Mouse (Mus musculus) limb, embryonic 10.5 days (tissue): ENCODE measurements around the gene Nrp2. TPM values are rescaled to one million over a fixed set of nuclear protein-coding genes. Genes with fewer than 3 reads are reported as not detected.

ENCODE experiments used
- DNase-seq: peaks from one replicate; pipeline ENCODE4 v3.0.0-alpha.2; 2017; ENCODE audit warnings: low spot score
- H3K27ac ChIP-seq: fragments of 300-500 bp; sonication (generic); 2 replicates; pipeline ENCODE4 v1.5.1; 2016; ENCODE audit warnings: mild to moderate bottlenecking
- H3K27me3 ChIP-seq: fragments of 300-500 bp; sonication (generic); 2 replicates; pipeline ENCODE4 v1.6.1; 2016; ENCODE audit warnings: low read depth, mild to moderate bottlenecking; ENCODE audit not compliant: poor library complexity, severe bottlenecking
- H3K36me3 ChIP-seq: fragments of 300-500 bp; sonication (generic); 2 replicates; pipeline ENCODE4 v1.6.1; 2016; ENCODE audit warnings: mild to moderate bottlenecking, moderate library complexity
- H3K4me1 ChIP-seq: fragments of 300-500 bp; sonication (generic); 2 replicates; pipeline ENCODE4 v1.6.1; 2016
- H3K4me3 ChIP-seq: fragments of 300-500 bp; sonication (generic); 2 replicates; pipeline ENCODE4 v1.5.1; 2016; ENCODE audit warnings: mild to moderate bottlenecking, moderate library complexity
- H3K9me3 ChIP-seq: fragments of 300-500 bp; sonication (generic); replicated peaks from 2 replicates; pipeline ENCODE4 v1.6.1; 2016; ENCODE audit warnings: mild to moderate bottlenecking
- WGBS: fragments of 180-500 bp; shearing (Covaris S2); methylation state at CpG from one replicate; pipeline ENCODE4 v1.1.7; 2016; 5-methylcytosine and 5-hydroxymethylcytosine counted together
- polyA plus RNA-seq: library from polyadenylated mRNA; unstranded; fragments of >200 nt; fragmentation: Nextera tagmentation; extraction: Ambion mirVana; gene quantifications from 2 replicates; pipeline ENCODE4 v1.2.1, GENCODE M21; 2016

Nrp2 gene
- polyA plus RNA-seq, 1 experiment from 2014 or later, result 54.7 TPM

GRCm38 (mm10) chr1:62696312-62696982, 6.6 kb upstream of the Nrp2 start:
- Histone ChIP-seq H3K27me3 (peaks cover 22% of the 10 kb centered on the region), H3K4me1 (peaks cover 40% of the 10 kb centered on the region), H3K9me3 (no peaks in the 10 kb centered on the region), H3K4me3 (no peak overlapping the region), H3K27ac (peak overlapping the region; percentile 30; the same call in 1 of the 2 replicates), H3K36me3 (no peaks in the 10 kb centered on the region)
- DNase-seq, result no peak
- 45% methylated on average over 6 of the region's 6 CpGs for WGBS

GRCm38 (mm10) chr1:62696983-62697341, 6.1 kb upstream of the Nrp2 start:
- Histone ChIP-seq H3K4me1 (peaks cover 43% of the 10 kb centered on the region), H3K27me3 (peaks cover 27% of the 10 kb centered on the region), H3K27ac (no peak overlapping the region), H3K4me3 (no peak overlapping the region), H3K36me3 (no peaks in the 10 kb centered on the region), H3K9me3 (no peaks in the 10 kb centered on the region)
- no peak for DNase-seq
- 25% methylated on average over 9 of the region's 9 CpGs for WGBS

GRCm38 (mm10) chr1:62697353-62697752, 5.7 kb upstream of the Nrp2 start:
- Histone ChIP-seq H3K9me3 (no peaks in the 10 kb centered on the region), H3K36me3 (no peaks in the 10 kb centered on the region), H3K4me1 (peaks cover 43% of the 10 kb centered on the region), H3K27ac (no peak overlapping the region), H3K4me3 (no peak overlapping the region), H3K27me3 (peaks cover 29% of the 10 kb centered on the region)
- DNase-seq, result no peak
- WGBS, result 44% methylated on average over 3 of the region's 3 CpGs

GRCm38 (mm10) chr1:62699801-62700200, 3.3 kb upstream of the Nrp2 start:
- Histone ChIP-seq H3K4me3 (no peak overlapping the region), H3K4me1 (peaks cover 61% of the 10 kb centered on the region), H3K9me3 (no peaks in the 10 kb centered on the region), H3K27me3 (peaks cover 40% of the 10 kb centered on the region), H3K36me3 (no peaks in the 10 kb centered on the region), H3K27ac (no peak overlapping the region)
- no peak for DNase-seq
- WGBS, result 77% methylated on average over 4 of the region's 4 CpGs

- H3K36me3 ChIP-seq, result no peaks in the 10 kb centered on the region
- H3K27me3 ChIP-seq, result peaks cover 53% of the 10 kb centered on the region
- no peak overlapping the region for H3K4me3 ChIP-seq
- DNase-seq, result peak; percentile 77
- H3K4me1 ChIP-seq, result peaks cover 67% of the 10 kb centered on the region
- no peak overlapping the region for H3K27ac ChIP-seq
- no peaks in the 10 kb centered on the region for H3K9me3 ChIP-seq
- WGBS, result 39% methylated on average over 10 of the region's 10 CpGs
These were observed 1.8 kb upstream of the Nrp2 start for GRCm38 (mm10) chr1:62701065-62701921.

- H3K36me3 ChIP-seq, result no peaks in the 10 kb centered on the region
- H3K27me3 ChIP-seq, result peaks cover 58% of the 10 kb centered on the region
- H3K27ac ChIP-seq, result peak overlapping the region; percentile 92
- DNase-seq, result no peak
- peaks cover 67% of the 10 kb centered on the region for H3K4me1 ChIP-seq
- H3K9me3 ChIP-seq, result no peaks in the 10 kb centered on the region
- peak overlapping the region; percentile 70 for H3K4me3 ChIP-seq
- under 1% methylated on average over 25 of the region's 25 CpGs for WGBS
These were observed 342 bp upstream of the Nrp2 start for GRCm38 (mm10) chr1:62702743-62703142.

GRCm38 (mm10) chr1:62704117-62704888, 1.2 kb downstream of the Nrp2 start:
- H3K27me3 ChIP-seq, result peaks cover 58% of the 10 kb centered on the region
- WGBS, result 0% methylated on average over 9 of the region's 9 CpGs
- no peaks in the 10 kb centered on the region; the same call in 1 of the 2 replicates for H3K36me3 ChIP-seq
- peak overlapping the region; percentile 70 for H3K4me3 ChIP-seq
- no peaks in the 10 kb centered on the region for H3K9me3 ChIP-seq
- H3K4me1 ChIP-seq, result peaks cover 80% of the 10 kb centered on the region
- H3K27ac ChIP-seq, result peak overlapping the region; percentile 92
- DNase-seq, result peak; percentile 40

- peaks cover 56% of the 10 kb centered on the region for H3K27me3 ChIP-seq
These were observed 1.9 kb downstream of the Nrp2 start for GRCm38 (mm10) chr1:62704889-62705516.

GRCm38 (mm10) chr1:62705517-62705981, 2.5 kb downstream of the Nrp2 start:
- Histone ChIP-seq H3K27ac (peak overlapping the region; percentile 92), H3K9me3 (no peaks in the 10 kb centered on the region), H3K36me3 (peaks cover 5% of the 10 kb centered on the region), H3K4me1 (peaks cover 90% of the 10 kb centered on the region), H3K27me3 (peaks cover 57% of the 10 kb centered on the region), H3K4me3 (peak overlapping the region; percentile 70)
- DNase-seq, result peak; percentile 60
- WGBS, result under 1% methylated on average over 18 of the region's 18 CpGs

More at GRCm38 (mm10) chr1:62704889-62705516, 1.9 kb downstream of the Nrp2 start:
- H3K9me3 ChIP-seq, result no peaks in the 10 kb centered on the region
- DNase-seq, result peak; percentile 53
- peaks cover 85% of the 10 kb centered on the region for H3K4me1 ChIP-seq
- peaks cover under 1% of the 10 kb centered on the region for H3K36me3 ChIP-seq
- H3K4me3 ChIP-seq, result peak overlapping the region; percentile 70
- peak overlapping the region; percentile 92 for H3K27ac ChIP-seq
- 3% methylated on average over 16 of the region's 16 CpGs for WGBS

- peak overlapping the region; percentile 92 for H3K27ac ChIP-seq
- peaks cover 5% of the 10 kb centered on the region for H3K36me3 ChIP-seq
- H3K9me3 ChIP-seq, result no peaks in the 10 kb centered on the region
- under 1% methylated on average over 73 of the region's 73 CpGs for WGBS
- H3K27me3 ChIP-seq, result peaks cover 57% of the 10 kb centered on the region
- peaks cover 88% of the 10 kb centered on the region for H3K4me1 ChIP-seq
- DNase-seq, result peak; percentile 82
- H3K4me3 ChIP-seq, result peak overlapping the region; percentile 70
These were observed 3.3 kb downstream of the Nrp2 start for GRCm38 (mm10) chr1:62706085-62707021.

GRCm38 (mm10) chr1:62707101-62707912, 4.2 kb downstream of the Nrp2 start:
- Histone ChIP-seq H3K27ac (peak overlapping the region; percentile 92), H3K4me3 (peak overlapping the region; percentile 70), H3K27me3 (peaks cover 49% of the 10 kb centered on the region), H3K4me1 (peaks cover 80% of the 10 kb centered on the region), H3K36me3 (peaks cover 5% of the 10 kb centered on the region), H3K9me3 (no peaks in the 10 kb centered on the region)
- DNase-seq, result peak; percentile 69
- WGBS, result under 1% methylated on average over 35 of the region's 35 CpGs
